Mouse (Mus musculus) MEL (cell line): Measurements from ENCODE around the gene Zfp799.

Experiments used
- BHLHE40 ChIP-seq: IDR thresholded peaks from 2 replicates; pipeline ENCODE4 v1.6.1; 2012; ENCODE audit warnings: low read depth, mild to moderate bottlenecking, inconsistent platforms, low read length, improper control_type of control experiment, borderline replicate concordance
- CTCF ChIP-seq, 3 experiments: IDR thresholded peaks in 2 of 3; conservative IDR thresholded peaks in 1 of 3; 2 replicates each; pipeline ENCODE4 v1.5.1; 2011 to 2012; ENCODE audit warnings: low read length in 3 of 3, low read depth in 2 of 3, mild to moderate bottlenecking in 2 of 3, improper control_type of control experiment in 1 of 3, inconsistent platforms in 1 of 3, mixed read lengths in 1 of 3, moderate library complexity in 1 of 3; ENCODE audit not compliant: control insufficient read depth in 1 of 3, insufficient read depth in 1 of 3, poor library complexity in 1 of 3, severe bottlenecking in 1 of 3
- EP300 ChIP-seq, 2 experiments: IDR thresholded peaks; 2 replicates each; pipeline ENCODE4 v1.6.1; 2011; ENCODE audit warnings: improper control_type of control experiment in 2 of 2, low read length in 2 of 2, low read depth in 1 of 2, mild to moderate bottlenecking in 1 of 2
- MAX ChIP-seq: IDR thresholded peaks from 2 replicates; pipeline ENCODE4 v1.6.1; 2011; ENCODE audit warnings: low read length, improper control_type of control experiment
- NRF1 ChIP-seq: IDR thresholded peaks from 2 replicates; pipeline ENCODE4 v1.6.1; 2014; ENCODE audit warnings: low read depth, mild to moderate bottlenecking, inconsistent platforms, low read length, improper control_type of control experiment, moderate library complexity; ENCODE audit not compliant: poor library complexity, insufficient read depth, severe bottlenecking
- POLR2A ChIP-seq, 2 experiments: IDR thresholded peaks; 2 replicates each; pipeline ENCODE4 v1.6.1; 2011 to 2012; ENCODE audit warnings: low read length in 2 of 2, mild to moderate bottlenecking in 2 of 2, control low read depth in 1 of 2, improper control_type of control experiment in 1 of 2, low read depth in 1 of 2, moderate library complexity in 1 of 2; ENCODE audit not compliant: control insufficient read depth in 1 of 2, insufficient read depth in 1 of 2, poor library complexity in 1 of 2
- POLR2AphosphoS2 ChIP-seq: IDR thresholded peaks from 2 replicates; pipeline ENCODE4 v1.6.1; 2011; ENCODE audit warnings: low read length, improper control_type of control experiment
- RAD21 ChIP-seq: IDR thresholded peaks from 2 replicates; pipeline ENCODE4 v1.6.1; 2011; ENCODE audit warnings: mild to moderate bottlenecking, low read depth, low read length, improper control_type of control experiment
- TAL1 ChIP-seq: IDR thresholded peaks from 2 replicates; pipeline ENCODE4 v1.6.1; 2012; ENCODE audit warnings: mild to moderate bottlenecking, inconsistent platforms, low read length, moderate library complexity, mixed read lengths

GRCm38 (mm10) chr17:32816074-32816784 lies 13.8 kb downstream of the Zfp799 start:
- TF ChIP-seq CTCF (IDR thresholded peaks at IDR 0.05 in 2 of 3, conservative IDR thresholded peaks at IDR 0.05 in 1 of 3; ENCODE audit: control insufficient read depth in 1 of 3, insufficient read depth in 1 of 3, low read depth in 2 of 3, low read length in 3 of 3, poor library complexity in 1 of 3, severe bottlenecking in 1 of 3) (no peak), EP300 (IDR thresholded peaks at IDR 0.05; ENCODE audit: low read depth in 1 of 2, low read length in 2 of 2) (no peak), POLR2A (IDR thresholded peaks at IDR 0.05; ENCODE audit: control insufficient read depth in 1 of 2, insufficient read depth in 1 of 2, low read depth in 1 of 2, low read length in 2 of 2, poor library complexity in 1 of 2) (no peak), POLR2AphosphoS2 (no peak), MAX (no peak), RAD21 (no peak), BHLHE40 (no peak), NRF1 (no peak), TAL1 (no peak)
